Mouse (Mus musculus): Measurements from ENCODE around the gene Slc44a2.

GRCm38 (mm10) chr9:21397170-21397569, 76.7 kb downstream of the Slc44a2 start:
- TF ChIP-seq CTCF (conservative IDR thresholded peaks at IDR 0.05; ENCODE audit: low read length) (no peak), NANOG (IDR thresholded peaks at IDR 0.05; ENCODE audit: borderline replicate concordance, low read length) (no peak)
